19 mouse cellular contexts compared by ENCODE assay signal in genomic region chr10:93567066-93567465, GRCm38 (mm10). TPM values are rescaled to one million over a fixed set of nuclear protein-coding genes. Genes with fewer than 3 reads are reported as not detected.
"Had no signal": no experiment of that assay in that cellular context is flagged by ENCODE, and none has a peak within 500 bp of the region (broad histone marks: within the 10 kb centered on the region; RNA-seq: fewer than 3 reads in every experiment).

No protein-coding gene starts in this region.

- H3K4me3 ChIP-seq: megakaryocyte, embryonic 14.5 days; midbrain, embryonic 13.5 days; midbrain, embryonic 15.5 days; neural tube, embryonic 12.5 days; stomach, embryonic 15.5 days had no signal

- H3K4me1 ChIP-seq: megakaryocyte, embryonic 14.5 days; midbrain, embryonic 13.5 days; midbrain, embryonic 15.5 days; neural tube, embryonic 12.5 days; stomach, embryonic 15.5 days had no signal

- H3K27ac ChIP-seq: midbrain, embryonic 13.5 days; midbrain, embryonic 15.5 days; neural tube, embryonic 12.5 days; stomach, embryonic 15.5 days; stomach, postnatal 0 days had no signal

- H3K9me3 ChIP-seq: megakaryocyte, embryonic 14.5 days; midbrain, embryonic 13.5 days; midbrain, embryonic 15.5 days; neural tube, embryonic 12.5 days; stomach, embryonic 15.5 days had no signal

- ATAC-seq: midbrain, embryonic 13.5 days; midbrain, embryonic 15.5 days had no signal

- H3K36me3 ChIP-seq: midbrain, embryonic 13.5 days; midbrain, embryonic 15.5 days; neural tube, embryonic 12.5 days; stomach, embryonic 15.5 days had no signal

- H3K27me3 ChIP-seq: midbrain, embryonic 13.5 days; midbrain, embryonic 15.5 days; neural tube, embryonic 12.5 days; stomach, embryonic 15.5 days had no signal

- DNase-seq: lung, adult 18-20 months; lung, embryonic 14.5 days; lung, postnatal 10 days; lung, postnatal 4 days; right cerebral cortex, postnatal 14 days; thymus, adult 2 months; thymus, postnatal 25 days; thymus, postnatal 4 days had no signal

RNA-seq across cellular contexts. Expression of gene Ccdc38, which starts 26.6 kb away (rescaled TPM):
- total RNA-seq: monocyte, adult 5-6 weeks; neutrophil, adult 5-6 weeks had no signal
- polyA plus RNA-seq: urinary bladder, adult 2 months had no signal

RNA-seq across cellular contexts. Expression of gene Amdhd1, which starts 27.2 kb away (rescaled TPM):
- total RNA-seq: midbrain, postnatal 0 days; monocyte, adult 5-6 weeks; neutrophil, adult 5-6 weeks had no signal
- polyA plus RNA-seq: neural tube, embryonic 12.5 days; neural tube, embryonic 14.5 days had no signal
